Mouse (Mus musculus): Measurements from ENCODE around the gene Gm3033. TPM values are rescaled to one million over a fixed set of nuclear protein-coding genes. Genes with fewer than 3 reads are reported as not detected.
"Not testable (repeated sequence)": the region's sequence is repeated elsewhere in the genome, so short reads cannot be mapped to it uniquely, and the experiment has no call there.

Gene Gm3033
- total RNA-seq (2021): not detected

GRCm38 (mm10) chr14:3845945-3846344 lies at the start of gene Gm3033:
TSS of gene Gm3033 (plus strand) at chr14:3846245.
- intact Hi-C loops (cut with DNase I); DNase-seq: not testable (repeated sequence)

GRCm38 (mm10) chr14:3809774-3810173 lies 36.3 kb upstream of the Gm3033 start, which contains the start of gene Gm3002:
TSS of gene Gm3002 (plus strand) at chr14:3810074.
- intact Hi-C loops (cut with DNase I); DNase-seq: not testable (repeated sequence)

GRCm38 (mm10) chr14:3883872-3884271 lies 37.8 kb downstream of the Gm3033 start, which contains the start of gene Gm2916:
TSS of gene Gm2916 (plus strand) at chr14:3884172.
- intact Hi-C loops (cut with DNase I); DNase-seq: not testable (repeated sequence)

Other genes with a start within 250 kb of the Gm3033 start
- not detected for gene Gm3012, start 211.7 kb upstream of the Gm3033 start, total RNA-seq (2021)
- gene Gm3020, start 194.2 kb upstream of the Gm3033 start, total RNA-seq (2021): 10 to 100 TPM; 18.6 to 18.8 TPM
- not detected for gene Gm3043, start 157.5 kb upstream of the Gm3033 start, total RNA-seq (2021)
- 1 to 10 TPM; 5.3 to 8.6 TPM for gene Gm3002, start 36.2 kb upstream of the Gm3033 start, total RNA-seq (2021)
- gene Gm2916, start 37.9 kb downstream of the Gm3033 start, total RNA-seq (2021): not detected
- not detected for gene Gm3029, start 85.5 kb downstream of the Gm3033 start, total RNA-seq (2021)
- gene Gm3095, start 117.3 kb downstream of the Gm3033 start, total RNA-seq (2021): 1 to 10 TPM; 1.0 to 1.2 TPM
- not detected for gene Gm3099, start 152.1 kb downstream of the Gm3033 start, total RNA-seq (2021)
- 10 to 100 TPM; 27.3 to 27.4 TPM for gene Gm5796, start 177.7 kb downstream of the Gm3033 start, total RNA-seq (2021)
- gene Gm3115, start 237.9 kb downstream of the Gm3033 start, total RNA-seq (2021): 1 to 10 TPM; 1.0 to 1.1 TPM